Mouse (Mus musculus): ENCODE data around the gene Vcam1. TPM values are rescaled to one million over a fixed set of nuclear protein-coding genes. Genes with fewer than 3 reads are reported as not detected.

Vcam1 gene
- polyA plus RNA-seq, 1 experiment from 2014 or later = 39.8 TPM

GRCm38 (mm10) chr3:116121026-116121425 lies 8.5 kb downstream of the Vcam1 start:
- no peak overlapping the region for H3K27ac ChIP-seq (ENCODE audit: low read length)
- 86% methylated on average over 3 of the region's 3 CpGs for WGBS
- no peaks in the 10 kb centered on the region for H3K27me3 ChIP-seq (ENCODE audit: control insufficient read depth, insufficient read depth, low read depth, low read length)
- H3K9ac ChIP-seq (ENCODE audit: low read depth, low read length) = no peak overlapping the region
- H3K4me1 ChIP-seq (ENCODE audit: control insufficient read depth, insufficient read depth, low read length) = no peaks in the 10 kb centered on the region
- ATAC-seq = no peak
- no peaks in the 10 kb centered on the region for H3K36me3 ChIP-seq (ENCODE audit: control insufficient read depth, insufficient read depth, low read length)
- no peak overlapping the region for H3K4me2 ChIP-seq (ENCODE audit: low read length)
- H3K4me3 ChIP-seq (ENCODE audit: low read depth, low read length) = no peak overlapping the region
- H3K9me3 ChIP-seq (replicated peaks; ENCODE audit: control insufficient read depth, low read length, poor library complexity, severe bottlenecking) = no peaks in the 10 kb centered on the region

- no peak for ATAC-seq
- no peak overlapping the region for H3K4me3 ChIP-seq (ENCODE audit: low read depth, low read length)
- H3K36me3 ChIP-seq (ENCODE audit: control insufficient read depth, insufficient read depth, low read length) = no peaks in the 10 kb centered on the region
- H3K27me3 ChIP-seq (ENCODE audit: control insufficient read depth, insufficient read depth, low read depth, low read length) = no peaks in the 10 kb centered on the region
- H3K9ac ChIP-seq (ENCODE audit: low read depth, low read length) = no peak overlapping the region
- H3K4me2 ChIP-seq (ENCODE audit: low read length) = no peak overlapping the region
- no peak overlapping the region for H3K27ac ChIP-seq (ENCODE audit: low read length)
- 86% methylated on average over 6 of the region's 6 CpGs for WGBS
- no peaks in the 10 kb centered on the region for H3K4me1 ChIP-seq (ENCODE audit: control insufficient read depth, insufficient read depth, low read length)
- H3K9me3 ChIP-seq (replicated peaks; ENCODE audit: control insufficient read depth, low read length, poor library complexity, severe bottlenecking) = no peaks in the 10 kb centered on the region
Observed at GRCm38 (mm10) chr3:116120391-116120790, 9.1 kb downstream of the Vcam1 start.

GRCm38 (mm10) chr3:116119162-116119561 lies 10.3 kb downstream of the Vcam1 start:
- Histone ChIP-seq H3K27me3 (ENCODE audit: control insufficient read depth, insufficient read depth, low read depth, low read length) (no peaks in the 10 kb centered on the region), H3K9ac (ENCODE audit: low read depth, low read length) (no peak overlapping the region), H3K36me3 (ENCODE audit: control insufficient read depth, insufficient read depth, low read length) (no peaks in the 10 kb centered on the region), H3K9me3 (replicated peaks; ENCODE audit: control insufficient read depth, low read length, poor library complexity, severe bottlenecking) (no peaks in the 10 kb centered on the region), H3K4me1 (ENCODE audit: control insufficient read depth, insufficient read depth, low read length) (peaks cover 8% of the 10 kb centered on the region), H3K27ac (ENCODE audit: low read length) (no peak overlapping the region), H3K4me3 (ENCODE audit: low read depth, low read length) (no peak overlapping the region), H3K4me2 (ENCODE audit: low read length) (no peak overlapping the region)
- 70% methylated on average over 7 of the region's 7 CpGs for WGBS
- no peak for ATAC-seq

GRCm38 (mm10) chr3:116117046-116117445 lies 12.4 kb downstream of the Vcam1 start:
- no peaks in the 10 kb centered on the region for H3K9me3 ChIP-seq (replicated peaks; ENCODE audit: control insufficient read depth, low read length, poor library complexity, severe bottlenecking)
- H3K4me2 ChIP-seq (ENCODE audit: low read length) = no peak overlapping the region
- H3K4me1 ChIP-seq (ENCODE audit: control insufficient read depth, insufficient read depth, low read length) = peaks cover 16% of the 10 kb centered on the region
- 90% methylated on average over 4 of the region's 4 CpGs for WGBS
- H3K36me3 ChIP-seq (ENCODE audit: control insufficient read depth, insufficient read depth, low read length) = no peaks in the 10 kb centered on the region
- no peak overlapping the region for H3K4me3 ChIP-seq (ENCODE audit: low read depth, low read length)
- no peak overlapping the region for H3K27ac ChIP-seq (ENCODE audit: low read length)
- no peak for ATAC-seq
- no peaks in the 10 kb centered on the region for H3K27me3 ChIP-seq (ENCODE audit: control insufficient read depth, insufficient read depth, low read depth, low read length)
- no peak overlapping the region for H3K9ac ChIP-seq (ENCODE audit: low read depth, low read length)

- 46% methylated on average over 12 of the region's 12 CpGs for WGBS
- H3K9ac ChIP-seq (ENCODE audit: low read depth, low read length) = 0 out of 2 replicates have a peak overlapping the region, but pooled peaks have one; percentile 6
- no peaks in the 10 kb centered on the region for H3K36me3 ChIP-seq (ENCODE audit: control insufficient read depth, insufficient read depth, low read length)
- H3K27me3 ChIP-seq (ENCODE audit: control insufficient read depth, insufficient read depth, low read depth, low read length) = no peaks in the 10 kb centered on the region
- no peaks in the 10 kb centered on the region for H3K9me3 ChIP-seq (replicated peaks; ENCODE audit: control insufficient read depth, low read length, poor library complexity, severe bottlenecking)
- peak overlapping the region; percentile 34 for H3K4me2 ChIP-seq (ENCODE audit: low read length)
- H3K4me1 ChIP-seq (ENCODE audit: control insufficient read depth, insufficient read depth, low read length) = peaks cover 16% of the 10 kb centered on the region
- ATAC-seq = peak; percentile 60; the same call in 1 of the 2 replicates
- no peak overlapping the region for H3K4me3 ChIP-seq (ENCODE audit: low read depth, low read length)
- H3K27ac ChIP-seq (ENCODE audit: low read length) = peak overlapping the region; percentile 49
Observed at GRCm38 (mm10) chr3:116114249-116115188, 15.0 kb downstream of the Vcam1 start.

GRCm38 (mm10) chr3:116113443-116114241 lies 15.8 kb downstream of the Vcam1 start:
- peak overlapping the region; percentile 39 for H3K4me2 ChIP-seq (ENCODE audit: low read length)
- peak; percentile 51; the same call in 1 of the 2 replicates for ATAC-seq
- 7% methylated on average over 7 of the region's 7 CpGs for WGBS

GRCm38 (mm10) chr3:116112816-116113405 lies 16.6 kb downstream of the Vcam1 start:
- Histone ChIP-seq H3K9ac (ENCODE audit: low read depth, low read length) (no peak overlapping the region), H3K4me2 (ENCODE audit: low read length) (no peak overlapping the region), H3K27ac (ENCODE audit: low read length) (no peak overlapping the region), H3K4me3 (ENCODE audit: low read depth, low read length) (no peak overlapping the region), H3K27me3 (ENCODE audit: control insufficient read depth, insufficient read depth, low read depth, low read length) (no peaks in the 10 kb centered on the region), H3K36me3 (ENCODE audit: control insufficient read depth, insufficient read depth, low read length) (no peaks in the 10 kb centered on the region), H3K4me1 (ENCODE audit: control insufficient read depth, insufficient read depth, low read length) (peaks cover 16% of the 10 kb centered on the region), H3K9me3 (replicated peaks; ENCODE audit: control insufficient read depth, low read length, poor library complexity, severe bottlenecking) (no peaks in the 10 kb centered on the region)
- ATAC-seq = no peak
- 62% methylated on average over 5 of the region's 5 CpGs for WGBS

More at GRCm38 (mm10) chr3:116113443-116114241, 15.8 kb downstream of the Vcam1 start:
- Histone ChIP-seq H3K4me1 (ENCODE audit: control insufficient read depth, insufficient read depth, low read length) (peaks cover 16% of the 10 kb centered on the region), H3K27ac (ENCODE audit: low read length) (peak overlapping the region; percentile 48), H3K9me3 (replicated peaks; ENCODE audit: control insufficient read depth, low read length, poor library complexity, severe bottlenecking) (no peaks in the 10 kb centered on the region), H3K36me3 (ENCODE audit: control insufficient read depth, insufficient read depth, low read length) (no peaks in the 10 kb centered on the region), H3K9ac (ENCODE audit: low read depth, low read length) (peak overlapping the region; percentile 23; the same call in 1 of the 2 replicates), H3K4me3 (ENCODE audit: low read depth, low read length) (no peak overlapping the region), H3K27me3 (ENCODE audit: control insufficient read depth, insufficient read depth, low read depth, low read length) (no peaks in the 10 kb centered on the region)

GRCm38 (mm10) chr3:116105713-116106112 lies 23.8 kb downstream of the Vcam1 start:
- H3K9ac ChIP-seq (ENCODE audit: low read depth, low read length) = no peak overlapping the region
- no peak for ATAC-seq
- H3K4me1 ChIP-seq (ENCODE audit: control insufficient read depth, insufficient read depth, low read length) = peaks cover 4% of the 10 kb centered on the region
- no peak overlapping the region for H3K27ac ChIP-seq (ENCODE audit: low read length)
- H3K36me3 ChIP-seq (ENCODE audit: control insufficient read depth, insufficient read depth, low read length) = no peaks in the 10 kb centered on the region
- no peaks in the 10 kb centered on the region for H3K9me3 ChIP-seq (replicated peaks; ENCODE audit: control insufficient read depth, low read length, poor library complexity, severe bottlenecking)
- WGBS = 88% methylated on average over 5 of the region's 5 CpGs
- peak overlapping the region; percentile 42; the same call in 1 of the 2 replicates for H3K4me3 ChIP-seq (ENCODE audit: low read depth, low read length)
- peak overlapping the region; percentile 72 for H3K4me2 ChIP-seq (ENCODE audit: low read length)
- H3K27me3 ChIP-seq (ENCODE audit: control insufficient read depth, insufficient read depth, low read depth, low read length) = no peaks in the 10 kb centered on the region
